Mouse (Mus musculus) C2C12 (cell line): ENCODE data around the gene Ercc1. TPM values are rescaled to one million over a fixed set of nuclear protein-coding genes. Genes with fewer than 3 reads are reported as not detected.

ENCODE experiments used
- H3K27me3 ChIP-seq: one replicate; pipeline ENCODE4 v1.6.1; 2011; ENCODE audit not compliant: control insufficient read depth, insufficient read depth, insufficient read length
- H3K36me3 ChIP-seq: one replicate; pipeline ENCODE4 v1.6.1; 2011; ENCODE audit not compliant: control insufficient read depth, insufficient read depth
- H3K4me3 ChIP-seq: one replicate; pipeline ENCODE4 v1.5.1; 2011; ENCODE audit warnings: mild to moderate bottlenecking, control low read depth; ENCODE audit not compliant: poor library complexity, insufficient read depth, severe bottlenecking
- H3K79me2 ChIP-seq: one replicate; pipeline ENCODE4 v1.6.1; 2011; ENCODE audit not compliant: control insufficient read depth, insufficient read depth
- H3K79me3 ChIP-seq: one replicate; pipeline ENCODE4 v1.6.1; 2011; ENCODE audit warnings: low read depth, control low read depth
- H3ac ChIP-seq: one replicate; pipeline ENCODE3; 2011; ENCODE audit warnings: low read depth; ENCODE audit not compliant: control insufficient read depth, insufficient read length
- CEBPB ChIP-seq: IDR thresholded peaks from one replicate; pipeline ENCODE4 v1.6.1; 2011; ENCODE audit warnings: low read depth, mild to moderate bottlenecking, control low read depth, moderate library complexity
- CTCF ChIP-seq: IDR thresholded peaks from one replicate; pipeline ENCODE4 v1.5.1; 2011; ENCODE audit not compliant: control insufficient read depth, insufficient read depth, insufficient read length
- FOSL1 ChIP-seq: IDR thresholded peaks from one replicate; pipeline ENCODE4 v1.8.0; 2011; ENCODE audit warnings: mild to moderate bottlenecking, low read length; ENCODE audit not compliant: poor library complexity, insufficient read depth, severe bottlenecking
- MAX ChIP-seq: IDR thresholded peaks from one replicate; pipeline ENCODE4 v1.6.1; 2011; ENCODE audit warnings: mild to moderate bottlenecking, control low read depth
- MYOD1 ChIP-seq: IDR thresholded peaks from one replicate; pipeline ENCODE4 v1.6.1; 2011; ENCODE audit warnings: low read depth; ENCODE audit not compliant: control insufficient read depth, insufficient read length
- MYOG ChIP-seq: IDR thresholded peaks from one replicate; pipeline ENCODE4 v1.6.1; 2011; ENCODE audit not compliant: control insufficient read depth, insufficient read length; ENCODE audit errors: extremely low read depth
- USF1 ChIP-seq: IDR thresholded peaks from one replicate; pipeline ENCODE4 v1.6.1; 2011; ENCODE audit warnings: low read depth, mild to moderate bottlenecking, control low read depth, moderate library complexity
- polyA plus RNA-seq: library from polyadenylated mRNA; unstranded; fragments of >200 nt; fragmentation: generic; extraction: Trizol; gene quantifications from one replicate; pipeline ENCODE4 v1.2.1, GENCODE M21; 2012; ENCODE audit warnings: missing spikeins

Ercc1 gene
- polyA plus RNA-seq, 1 experiment, result 151 TPM

GRCm38 (mm10) chr7:19321464-19321863, 23.1 kb upstream of the Ercc1 start:
- H3K36me3 ChIP-seq, result no peaks in the 10 kb centered on the region
- H3K79me2 ChIP-seq, result no peaks in the 10 kb centered on the region
- H3K27me3 ChIP-seq, result no peaks in the 10 kb centered on the region
- no peaks in the 10 kb centered on the region for H3K79me3 ChIP-seq
- H3ac ChIP-seq, result no peak overlapping the region
- TF ChIP-seq CEBPB (no peak), MAX (no peak), MYOD1 (no peak), CTCF (no peak), USF1 (no peak), MYOG (no peak), FOSL1 (no peak)
- H3K4me3 ChIP-seq, result no peak overlapping the region

DNA sequence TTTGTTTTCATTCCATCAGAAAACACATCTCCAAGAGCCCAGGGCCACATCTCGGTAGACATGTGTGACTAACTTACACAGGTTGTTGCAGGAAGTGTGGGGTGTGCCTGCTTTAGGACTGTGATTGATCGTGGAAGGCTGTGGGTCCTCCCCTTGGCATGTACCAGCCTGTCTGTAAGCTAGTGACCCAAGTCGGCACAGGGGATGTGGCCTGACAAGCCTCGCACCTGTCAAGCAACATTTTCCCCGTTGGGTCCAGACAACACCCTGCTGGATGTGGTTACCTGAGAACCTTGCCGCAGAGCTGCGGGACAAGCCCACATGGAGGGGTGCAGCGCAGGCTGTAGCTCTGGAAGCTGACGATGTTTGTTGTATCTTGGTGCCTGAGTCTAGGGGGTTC, 22.1 kb upstream of the Ercc1 start:
- Histone ChIP-seq H3ac (no peak overlapping the region), H3K79me2 (no peaks in the 10 kb centered on the region), H3K36me3 (no peaks in the 10 kb centered on the region), H3K27me3 (no peaks in the 10 kb centered on the region), H3K79me3 (no peaks in the 10 kb centered on the region), H3K4me3 (no peak overlapping the region)
- TF ChIP-seq CEBPB, result no peak
- no peak for TF ChIP-seq MYOD1
- TF ChIP-seq MAX, result no peak
- TF ChIP-seq CTCF, result no peak
- no peak for TF ChIP-seq MYOG
- no peak for TF ChIP-seq USF1
- TF ChIP-seq FOSL1, result no peak

DNA sequence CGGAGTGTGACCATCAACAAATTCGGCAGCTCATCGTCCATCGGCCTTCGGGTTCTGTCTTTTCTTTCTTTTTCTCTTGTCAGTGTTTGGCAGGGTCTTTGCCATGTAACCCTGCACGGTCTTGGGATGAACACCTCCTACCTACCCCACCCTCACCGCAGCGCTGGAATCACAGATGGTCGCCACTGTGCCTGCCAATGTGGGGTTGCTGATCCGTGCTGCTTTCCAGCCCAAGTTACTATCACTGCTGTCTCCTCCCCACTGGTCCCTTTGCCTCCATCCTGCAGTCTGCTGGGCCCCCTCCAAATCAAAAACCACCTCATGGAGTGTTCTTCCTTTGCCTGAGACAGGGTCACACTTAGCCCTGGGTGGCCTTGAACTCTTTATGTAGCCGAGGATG, 20.4 kb upstream of the Ercc1 start:
- TF ChIP-seq MYOD1 (no peak), CTCF (no peak), CEBPB (no peak), FOSL1 (no peak), MAX (no peak), MYOG (no peak), USF1 (no peak)
- Histone ChIP-seq H3ac (no peak overlapping the region), H3K79me2 (no peaks in the 10 kb centered on the region), H3K4me3 (no peak overlapping the region), H3K36me3 (no peaks in the 10 kb centered on the region), H3K79me3 (no peaks in the 10 kb centered on the region), H3K27me3 (no peaks in the 10 kb centered on the region)

- TF ChIP-seq MAX (no peak), CTCF (no peak), MYOG (no peak), USF1 (no peak), MYOD1 (no peak), CEBPB (no peak), FOSL1 (no peak)
- Histone ChIP-seq H3K79me3 (no peaks in the 10 kb centered on the region), H3K79me2 (no peaks in the 10 kb centered on the region), H3K4me3 (no peak overlapping the region), H3K36me3 (no peaks in the 10 kb centered on the region), H3ac (no peak overlapping the region), H3K27me3 (no peaks in the 10 kb centered on the region)
Measured at GRCm38 (mm10) chr7:19325262-19326199, 19.0 kb upstream of the Ercc1 start.

- no peaks in the 10 kb centered on the region for H3K79me3 ChIP-seq
- H3K27me3 ChIP-seq, result no peaks in the 10 kb centered on the region
- no peak overlapping the region for H3K4me3 ChIP-seq
- H3ac ChIP-seq, result peak overlapping the region; percentile 45
- no peaks in the 10 kb centered on the region for H3K36me3 ChIP-seq
- TF ChIP-seq FOSL1, result no peak
- no peak for TF ChIP-seq MYOG
- no peak for TF ChIP-seq MYOD1
- no peak for TF ChIP-seq CEBPB
- no peak for TF ChIP-seq USF1
- no peak for TF ChIP-seq MAX
- H3K79me2 ChIP-seq, result no peaks in the 10 kb centered on the region
Measured at GRCm38 (mm10) chr7:19326359-19326758, 18.2 kb upstream of the Ercc1 start.

DNA sequence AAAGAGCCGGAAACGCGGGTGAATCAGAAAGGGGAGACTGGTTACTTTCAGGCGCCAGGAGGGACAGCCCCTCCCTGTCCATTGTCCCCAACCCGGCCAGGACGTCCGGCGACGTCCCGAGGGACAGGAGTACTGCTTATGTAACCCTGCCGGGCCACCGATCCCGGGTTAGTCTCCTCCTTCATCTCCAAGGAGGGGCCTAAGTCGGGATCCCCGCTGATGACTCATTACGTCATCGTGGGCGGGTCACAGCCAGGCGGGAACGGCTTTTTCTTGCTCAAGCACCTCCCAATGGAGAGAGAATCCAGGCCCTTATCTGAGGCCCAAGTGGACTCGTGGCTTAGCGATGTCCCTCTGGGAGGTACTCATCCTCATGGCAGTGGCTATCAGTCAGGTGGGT, 17.4 kb upstream of the Ercc1 start:
- Histone ChIP-seq H3K4me3 (no peak overlapping the region), H3K27me3 (no peaks in the 10 kb centered on the region), H3K36me3 (no peaks in the 10 kb centered on the region), H3ac (peak overlapping the region; percentile 57), H3K79me3 (no peaks in the 10 kb centered on the region), H3K79me2 (no peaks in the 10 kb centered on the region)
- TF ChIP-seq CEBPB, result peak; percentile 45
- no peak for TF ChIP-seq MYOD1
